Mouse (Mus musculus) erythroblast, embryonic 14.5 days (primary cell): ENCODE data around the gene Gnas.

Experiments
- GATA1 ChIP-seq: IDR thresholded peaks from 2 replicates; pipeline ENCODE4 v1.6.1; 2012; ENCODE audit warnings: low read length, inconsistent platforms, mixed read lengths
- TAL1 ChIP-seq: IDR thresholded peaks from 3 replicates; pipeline ENCODE4 v1.6.1; 2012; ENCODE audit warnings: low read length, inconsistent platforms, mixed read lengths

- TF ChIP-seq GATA1 (no peak), TAL1 (no peak)
These were observed 15.1 kb downstream of the Gnas start for GRCm38 (mm10) chr2:174299091-174299770.
